Mouse (Mus musculus) olfactory bulb, adult 2 months (tissue): Measurements from ENCODE around the gene Trmt1.

Source experiments
- CTCF ChIP-seq: fragments of 200-500 bp; IDR thresholded peaks from 2 replicates; pipeline ENCODE4 v1.5.1; 2012; ENCODE audit warnings: low read depth, mild to moderate bottlenecking, low read length, moderate library complexity; ENCODE audit not compliant: insufficient read depth
- POLR2A ChIP-seq: fragments of 200-500 bp; IDR thresholded peaks from 2 replicates; pipeline ENCODE4 v1.6.1; 2012; ENCODE audit warnings: mild to moderate bottlenecking, low read depth, low read length, moderate library complexity; ENCODE audit not compliant: insufficient read depth

DNA sequence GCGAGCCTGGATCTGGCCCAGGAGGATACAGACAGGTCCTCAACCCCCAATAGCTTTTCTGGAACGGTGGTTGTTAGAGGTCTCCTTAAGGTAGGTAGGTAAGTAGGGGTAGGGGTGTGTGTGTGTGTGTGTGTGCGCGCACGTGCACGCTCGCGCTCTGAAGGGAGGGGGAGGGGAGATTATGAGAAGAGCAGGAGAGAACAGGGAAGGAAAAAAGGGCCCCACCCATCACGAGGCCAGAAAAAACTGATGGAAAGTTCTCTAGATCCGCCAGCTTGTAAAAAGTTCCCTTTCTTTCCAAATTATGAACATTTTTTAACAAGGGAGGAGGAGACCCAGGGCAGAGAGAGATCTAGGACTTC is 56.9 kb downstream of the Trmt1 start:
- TF ChIP-seq CTCF = no peak
- no peak for TF ChIP-seq POLR2A
